Mouse (Mus musculus) olfactory bulb, adult 2 months (tissue): Measurements from ENCODE around the gene Ddx43.

Experiments used
- CTCF ChIP-seq: fragments of 200-500 bp; IDR thresholded peaks from 2 replicates; pipeline ENCODE4 v1.5.1; 2012; ENCODE audit warnings: low read depth, mild to moderate bottlenecking, low read length, moderate library complexity; ENCODE audit not compliant: insufficient read depth
- POLR2A ChIP-seq: fragments of 200-500 bp; IDR thresholded peaks from 2 replicates; pipeline ENCODE4 v1.6.1; 2012; ENCODE audit warnings: mild to moderate bottlenecking, low read depth, low read length, moderate library complexity; ENCODE audit not compliant: insufficient read depth

- TF ChIP-seq POLR2A = no peak
- no peak for TF ChIP-seq CTCF
Measured at GRCm38 (mm10) chr9:78369349-78369748, 26.2 kb upstream of the Ddx43 start.
